Mouse (Mus musculus) c-Kit-positive CD71-positive TER-119-negative erythroid progenitor cells, embryonic 14.5 days (primary cell): ENCODE measurements around the gene Ap2a1.
A peak's percentile ranks its signal among the peaks of the same experiment; 100 is the strongest.

Experiments used
- DNase-seq: peaks from one replicate; pipeline ENCODE4 v3.0.0-alpha.2; 2013; ENCODE audit warnings: low read depth

The Ap2a1 gene

DNA sequence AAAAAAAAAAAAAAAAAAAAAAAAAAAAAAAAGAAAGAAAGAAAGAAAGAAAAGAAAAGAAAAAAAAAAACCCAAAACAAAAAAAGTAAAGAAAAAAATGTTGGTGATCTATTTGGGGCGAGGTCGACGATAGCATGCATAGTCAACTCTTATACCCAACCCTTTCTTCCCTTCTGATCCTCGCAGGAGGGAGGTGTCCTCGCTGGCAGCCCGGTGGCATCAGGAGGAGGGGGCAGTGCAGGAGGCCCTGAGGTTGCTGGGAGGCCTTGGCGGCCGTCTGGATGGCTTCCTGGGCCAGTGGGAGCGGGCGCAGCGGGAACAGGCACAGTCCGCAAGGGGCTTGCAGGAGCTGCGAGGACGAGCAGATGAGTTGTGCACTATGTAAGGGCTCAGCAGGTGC lies 24.3 kb upstream of the Ap2a1 start:
- DNase-seq: no peak

GRCm38 (mm10) chr7:44952611-44953306 lies 23.5 kb upstream of the Ap2a1 start:
- peak; percentile 88 for DNase-seq

DNA sequence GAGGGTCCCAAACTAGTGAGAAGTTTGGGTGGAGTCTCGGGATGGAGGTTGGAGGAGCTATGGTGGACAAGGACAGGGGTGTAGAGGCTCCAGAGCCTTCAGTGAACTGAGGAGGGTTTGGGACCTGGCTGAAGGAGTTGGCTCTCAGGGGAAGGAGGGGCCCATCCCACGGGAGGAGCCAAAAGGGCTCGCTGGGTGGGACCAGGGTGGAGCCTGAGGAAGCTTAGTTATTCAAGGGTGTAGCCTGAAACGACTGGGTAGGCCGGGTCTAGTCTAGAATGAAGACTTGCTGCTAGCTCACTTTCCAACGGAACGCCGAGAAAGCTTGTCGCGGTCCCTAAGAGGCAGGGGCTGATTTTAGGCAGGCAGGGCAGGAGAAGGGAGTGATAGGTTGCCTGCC lies 22.7 kb upstream of the Ap2a1 start:
- peak; percentile 70 for DNase-seq

GRCm38 (mm10) chr7:44949922-44950321 lies 20.6 kb upstream of the Ap2a1 start:
- DNase-seq: no peak

- no peak for DNase-seq
Measured at GRCm38 (mm10) chr7:44942904-44943303, 13.6 kb upstream of the Ap2a1 start, which contains the start of gene Tsks. TSS of gene Tsks (plus strand) at chr7:44943204.

DNA sequence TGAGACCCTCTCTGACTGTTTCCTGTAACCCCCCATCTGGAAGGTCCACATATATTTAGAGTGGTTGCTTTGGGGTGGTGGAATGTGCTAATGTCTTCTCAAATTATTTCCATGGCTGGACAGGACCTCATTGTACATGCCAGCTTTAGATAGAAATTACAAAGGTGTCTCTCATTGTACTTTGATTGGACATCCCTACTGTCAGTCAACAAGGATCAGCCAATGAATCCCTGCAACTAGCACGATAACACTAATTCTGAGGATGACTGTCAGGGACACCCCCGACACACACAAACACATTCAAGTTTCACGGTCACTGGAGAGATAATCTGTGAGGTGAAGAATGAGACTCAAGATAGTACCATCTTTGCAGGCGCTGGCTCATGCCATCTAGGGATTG lies 9.4 kb upstream of the Ap2a1 start:
- DNase-seq: no peak

DNA sequence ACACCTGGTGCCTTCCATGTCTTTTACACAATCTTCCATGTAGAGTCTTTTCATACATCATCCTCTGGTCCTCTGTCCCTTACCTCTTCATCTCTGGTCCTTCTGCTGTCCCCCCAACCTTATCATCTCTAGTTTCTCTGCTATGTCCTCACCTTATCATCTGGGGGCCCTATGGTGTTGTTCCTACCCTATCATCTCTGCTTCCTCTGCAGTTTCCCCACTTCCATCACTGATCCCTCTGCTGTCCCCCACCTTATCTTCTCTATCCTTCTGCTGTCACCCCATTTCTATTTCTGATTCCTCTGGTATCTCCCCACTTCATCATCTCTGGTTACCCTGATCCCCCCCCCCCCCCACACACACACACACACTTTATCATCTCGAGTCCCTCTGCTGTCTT lies 726 bp downstream of the Ap2a1 start:
- peak; percentile 48 for DNase-seq

- DNase-seq: peak; percentile 46
Measured at GRCm38 (mm10) chr7:44925468-44925867, 3.8 kb downstream of the Ap2a1 start.

DNA sequence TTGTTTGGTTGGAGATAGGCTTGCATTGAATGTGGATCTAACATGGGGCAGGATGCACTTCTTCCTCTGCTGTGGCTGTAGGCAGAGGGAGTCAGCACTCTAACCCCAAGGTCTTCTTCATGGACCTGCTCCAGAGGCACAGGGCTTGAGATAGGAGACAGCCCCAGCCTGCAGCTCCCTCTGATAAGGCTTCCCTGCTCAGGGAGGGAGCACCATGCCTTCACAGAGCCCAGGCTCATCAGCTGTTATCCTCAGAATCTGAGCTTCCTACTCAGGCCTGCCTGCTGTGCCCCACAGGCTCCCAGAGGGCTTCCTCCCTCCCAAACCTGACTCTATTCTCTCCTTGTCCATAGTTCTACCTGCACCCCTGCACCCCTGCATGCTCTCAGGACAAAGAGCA lies 6.8 kb downstream of the Ap2a1 start:
- no peak for DNase-seq

DNA sequence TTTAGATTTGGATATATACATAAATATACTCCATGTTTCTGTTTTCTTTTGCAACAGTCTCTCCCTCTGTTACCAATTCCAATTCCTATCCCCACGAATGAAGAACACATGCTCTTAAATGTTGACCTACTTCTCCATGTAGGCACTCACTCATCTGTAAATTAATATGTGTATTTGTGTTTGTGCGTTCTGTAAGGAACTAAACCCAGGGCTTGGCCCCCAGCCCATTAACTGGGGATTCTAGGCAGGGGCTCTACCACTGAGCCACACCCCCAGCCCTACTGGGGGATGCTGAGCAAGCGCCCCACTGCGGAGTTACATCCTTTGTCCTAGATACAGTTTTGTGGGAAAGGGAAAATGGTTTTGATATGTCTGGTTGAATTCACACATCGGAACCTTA lies 10.2 kb downstream of the Ap2a1 start:
- no peak for DNase-seq

DNA sequence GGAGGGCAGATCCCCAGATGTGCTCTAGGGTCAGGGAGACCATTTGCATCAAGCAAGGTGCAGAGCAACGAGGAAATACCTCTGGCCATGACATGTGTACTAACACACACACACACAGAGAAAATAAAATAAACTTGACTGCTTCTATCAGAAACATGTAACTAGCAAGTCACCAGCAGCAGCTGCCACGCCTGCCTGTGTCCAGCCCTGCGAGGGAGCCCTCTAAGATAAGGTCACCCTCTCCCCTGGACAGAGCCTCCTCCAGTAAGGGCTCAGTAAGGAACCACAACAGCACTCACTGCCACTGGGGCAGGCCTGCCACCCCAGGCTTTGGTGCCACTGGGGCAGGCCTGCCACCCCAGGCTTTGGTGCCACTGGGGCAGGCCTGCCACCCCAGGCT lies 11.1 kb downstream of the Ap2a1 start:
- DNase-seq: no peak

GRCm38 (mm10) chr7:44916881-44917280 lies 12.4 kb downstream of the Ap2a1 start:
- DNase-seq: no peak

- no peak for DNase-seq
Measured at GRCm38 (mm10) chr7:44916191-44916590, 13.1 kb downstream of the Ap2a1 start.

DNA sequence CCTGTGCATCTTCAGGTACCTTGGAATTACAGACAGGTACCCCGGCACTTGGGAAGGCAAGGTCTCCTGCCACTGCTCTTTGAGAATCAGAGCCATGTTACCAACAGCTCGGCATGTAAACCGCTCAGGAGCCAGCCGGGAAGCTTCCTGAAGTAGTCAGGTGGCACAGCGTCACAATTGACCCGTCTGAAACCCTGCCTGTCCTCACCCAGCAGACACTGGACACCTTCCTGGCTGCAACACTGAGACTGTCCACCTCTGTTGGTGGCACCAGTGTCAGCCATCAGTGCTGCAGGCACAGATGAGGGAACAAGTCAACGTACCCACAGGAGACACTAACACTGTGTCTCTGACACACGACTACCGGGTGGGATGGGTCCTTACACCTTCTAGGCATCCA lies 14.0 kb downstream of the Ap2a1 start:
- no peak for DNase-seq

DNA sequence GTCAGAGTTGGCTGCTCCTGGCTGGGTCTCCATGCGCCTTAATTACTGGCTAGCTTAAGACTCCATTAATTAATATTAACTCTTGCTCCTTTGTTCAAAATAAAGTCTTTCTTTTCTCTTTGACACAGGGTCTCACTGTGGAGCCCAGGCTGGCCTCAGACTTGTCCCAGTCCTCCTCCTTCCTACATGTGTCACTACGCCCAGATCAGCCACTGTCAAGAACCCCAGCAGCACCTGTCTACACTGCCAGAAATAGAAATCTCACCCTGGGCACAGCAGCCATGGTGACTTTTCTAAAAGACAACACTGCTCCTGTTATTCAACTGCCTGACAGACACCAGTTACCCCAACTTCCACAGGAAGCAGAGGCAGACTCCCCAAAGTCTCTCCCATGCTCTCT lies 14.9 kb downstream of the Ap2a1 start:
- DNase-seq: no peak

- DNase-seq: no peak
Measured at GRCm38 (mm10) chr7:44908706-44909476, 20.4 kb downstream of the Ap2a1 start.

DNA sequence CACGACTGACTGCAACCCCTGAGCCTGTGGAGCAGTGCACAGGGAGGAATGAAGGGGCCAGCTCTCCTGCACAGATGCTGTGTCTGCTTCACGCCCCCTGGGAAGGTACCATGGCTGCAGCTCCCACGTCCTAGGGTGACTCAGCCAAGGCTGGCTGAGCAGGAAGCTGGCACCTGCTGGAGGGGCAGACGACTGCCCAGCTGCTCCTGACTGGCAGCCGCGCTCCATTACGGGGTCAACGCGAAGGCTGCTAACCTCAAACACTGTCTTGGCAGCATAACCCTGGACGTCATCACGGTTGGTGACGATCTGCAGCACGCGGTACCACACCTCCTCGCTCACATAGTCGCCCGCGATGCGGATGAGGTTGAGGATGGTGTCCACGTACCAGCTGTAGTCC lies 23.9 kb downstream of the Ap2a1 start:
- DNase-seq: no peak

GRCm38 (mm10) chr7:44901230-44901722 lies 28.0 kb downstream of the Ap2a1 start:
- no peak for DNase-seq

DNA sequence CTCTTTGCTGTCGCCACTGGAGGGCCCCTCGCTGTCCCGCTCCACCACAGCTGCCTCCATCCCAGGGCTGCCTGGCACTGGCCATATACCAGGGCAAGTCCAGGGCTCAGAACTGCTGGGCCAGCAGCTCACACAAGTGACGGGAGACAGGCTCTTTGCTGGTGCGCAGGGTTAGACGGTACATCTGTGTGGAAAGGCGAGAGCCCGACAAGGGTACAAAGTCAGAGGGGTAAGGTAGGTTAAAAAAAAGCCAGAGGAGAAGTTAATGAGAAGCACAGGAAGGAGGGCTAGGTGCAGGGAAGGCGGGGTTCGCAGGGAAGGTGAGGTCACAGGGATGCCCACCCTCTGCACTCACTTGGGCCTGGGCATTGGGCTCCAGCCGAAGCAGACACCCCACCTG lies 28.7 kb downstream of the Ap2a1 start:
- no peak for DNase-seq

GRCm38 (mm10) chr7:44898607-44899006 lies 30.7 kb downstream of the Ap2a1 start:
- DNase-seq: no peak

DNA sequence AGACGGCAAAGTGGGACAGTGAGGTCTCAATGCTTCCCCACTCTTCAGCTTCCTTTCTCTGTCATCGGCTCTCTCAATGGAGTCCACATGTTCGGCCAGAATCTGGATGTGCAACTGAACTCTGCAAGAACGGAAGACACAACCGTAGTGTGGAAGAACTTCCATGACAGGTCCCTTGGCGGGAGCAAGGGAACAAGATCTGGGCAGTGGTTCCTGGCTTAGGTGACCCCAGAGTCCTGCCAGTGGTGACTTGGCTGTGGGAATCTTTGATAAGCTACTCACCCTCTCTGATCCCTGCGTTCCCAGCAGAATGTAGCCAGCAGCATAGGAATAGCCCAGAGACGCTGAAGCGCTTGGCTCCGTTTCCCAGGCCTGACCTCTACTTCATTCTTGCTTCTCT lies 32.8 kb downstream of the Ap2a1 start:
- DNase-seq: no peak

- DNase-seq: peak; percentile 87
Measured at GRCm38 (mm10) chr7:44895593-44896434, 33.5 kb downstream of the Ap2a1 start, which contains the start of gene Fuz. TSS of gene Fuz (plus strand) at chr7:44896079.

- no peak for DNase-seq
Measured at GRCm38 (mm10) chr7:44895206-44895592, 34.1 kb downstream of the Ap2a1 start.
